Mouse (Mus musculus) kidney, embryonic 14.5 days (tissue): ENCODE measurements around the gene Camk2d. TPM values are rescaled to one million over a fixed set of nuclear protein-coding genes. Genes with fewer than 3 reads are reported as not detected.
A peak's percentile ranks its signal among the peaks of the same experiment; 100 is the strongest.

Experiments used
- ATAC-seq: fragments of 200-750 bp; cut with Nextera tagmentation; 2 replicates; pipeline ENCODE4 v1.8.0; 2017; ENCODE audit warnings: moderate number of reproducible peaks, mild to moderate bottlenecking, moderate TSS enrichment, moderate library complexity; ENCODE audit not compliant: low FRiP score, low TSS enrichment
- H3K27ac ChIP-seq: fragments of 300-500 bp; sonication (generic); 2 replicates; pipeline ENCODE4 v1.5.1; 2014; ENCODE audit warnings: low read depth, mild to moderate bottlenecking, low read length, moderate library complexity, mixed read lengths
- H3K27me3 ChIP-seq: fragments of 300-500 bp; sonication (generic); 2 replicates; pipeline ENCODE4 v1.6.1; 2014; ENCODE audit warnings: mild to moderate bottlenecking, low read length; ENCODE audit not compliant: control insufficient read depth, insufficient read depth
- H3K36me3 ChIP-seq: fragments of 300-500 bp; sonication (generic); 2 replicates; pipeline ENCODE4 v1.6.1; 2014; ENCODE audit warnings: low read length, mixed read lengths; ENCODE audit not compliant: control insufficient read depth, insufficient read depth
- H3K4me1 ChIP-seq: fragments of 300-500 bp; sonication (generic); 2 replicates; pipeline ENCODE4 v1.6.1; 2014; ENCODE audit warnings: low read length, mixed read lengths; ENCODE audit not compliant: control insufficient read depth, insufficient read depth
- H3K4me2 ChIP-seq: fragments of 300-500 bp; sonication (generic); replicated peaks from 2 replicates; pipeline ENCODE4 v1.6.1; 2014; ENCODE audit warnings: low read depth, mild to moderate bottlenecking, low read length
- H3K4me3 ChIP-seq: fragments of 300-500 bp; sonication (generic); 2 replicates; pipeline ENCODE4 v1.5.1; 2014; ENCODE audit warnings: mild to moderate bottlenecking, low read length
- H3K9ac ChIP-seq: fragments of 300-500 bp; sonication (generic); 2 replicates; pipeline ENCODE4 v1.6.1; 2014; ENCODE audit warnings: low read depth, mild to moderate bottlenecking, low read length, moderate library complexity
- H3K9me3 ChIP-seq: fragments of 300-500 bp; sonication (generic); 2 replicates; pipeline ENCODE4 v1.6.1; 2016; ENCODE audit warnings: low read length; ENCODE audit not compliant: control insufficient read depth
- WGBS: fragments of 180-500 bp; shearing (Covaris S2); extraction: QIAGEN DNeasy Blood & Tissue Kit; methylation state at CpG from one replicate; pipeline ENCODE4 v1.1.7; 2014; 5-methylcytosine and 5-hydroxymethylcytosine counted together
- polyA plus RNA-seq: library from polyadenylated mRNA; unstranded; fragments of >200 nt; fragmentation: Nextera tagmentation; extraction: Ambion mirVana; gene quantifications from 2 replicates; pipeline ENCODE4 v1.2.1, GENCODE M21; 2014

Camk2d gene
- polyA plus RNA-seq, result 20.3 and 29.4 TPM in 2 replicates

- peak; percentile 92 for ATAC-seq
- no peaks in the 10 kb centered on the region for H3K36me3 ChIP-seq
- H3K4me2 ChIP-seq, result peak within 1 kb of the TSS; percentile 89
- peak within 1 kb of the TSS; percentile 96 for H3K27ac ChIP-seq
- no peaks in the 10 kb centered on the region for H3K27me3 ChIP-seq
- peak within 1 kb of the TSS; percentile 82 for H3K4me3 ChIP-seq
- H3K4me1 ChIP-seq, result no peaks in the 10 kb centered on the region
- peak within 1 kb of the TSS; percentile 84 for H3K9ac ChIP-seq
- H3K9me3 ChIP-seq, result no peaks in the 10 kb centered on the region
- 2% methylated on average over 16 of the region's 16 CpGs for WGBS
Measured at GRCm38 (mm10) chr3:126596086-126596485, at the start of gene Camk2d. Camk2d (plus strand) TSS chr3:126596302.

DNA sequence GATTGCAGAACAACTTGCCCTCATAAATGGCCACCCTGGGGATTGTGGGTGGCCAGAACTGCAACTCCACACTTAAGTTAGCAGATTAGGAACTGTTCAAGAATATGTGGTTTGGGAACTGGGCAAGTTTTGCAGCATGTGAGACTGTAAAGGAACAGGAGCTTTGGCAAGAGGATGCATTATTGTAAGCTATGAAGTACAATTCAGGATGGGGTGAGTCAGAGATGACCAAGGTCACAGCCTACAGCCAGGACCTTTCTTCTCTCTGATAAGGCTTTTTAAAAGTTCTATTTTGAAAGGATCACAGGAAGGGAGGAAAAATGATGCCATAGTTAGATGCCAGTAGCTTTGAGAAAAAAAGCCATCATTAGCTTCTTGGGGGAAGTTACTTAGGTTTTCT lies 48.2 kb upstream of the Camk2d start:
- H3K4me2 ChIP-seq, result no peak overlapping the region
- no peaks in the 10 kb centered on the region for H3K9me3 ChIP-seq
- H3K36me3 ChIP-seq, result no peaks in the 10 kb centered on the region
- H3K4me3 ChIP-seq, result no peak overlapping the region
- no peak overlapping the region for H3K9ac ChIP-seq
- H3K4me1 ChIP-seq, result no peaks in the 10 kb centered on the region
- ATAC-seq, result no peak
- no peaks in the 10 kb centered on the region for H3K27me3 ChIP-seq
- H3K27ac ChIP-seq, result no peak overlapping the region

DNA sequence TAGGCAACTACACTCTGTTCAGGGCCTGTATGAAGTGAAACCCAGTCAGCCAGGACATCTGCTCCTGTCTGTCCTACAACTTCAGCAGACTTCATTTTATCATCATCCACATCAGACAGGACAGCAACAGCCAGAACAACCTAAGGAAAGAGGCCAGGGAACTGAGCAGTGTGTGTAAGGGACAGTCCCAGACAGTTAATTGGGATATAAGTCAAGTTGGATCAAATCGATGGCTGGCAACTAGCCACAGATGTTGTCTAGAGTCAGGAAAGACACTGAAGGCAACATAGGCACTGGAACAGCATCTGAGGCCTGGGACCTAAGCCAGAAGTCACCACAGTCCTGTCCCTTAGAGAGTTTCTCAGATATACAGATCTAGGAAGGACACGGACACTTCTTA lies 32.5 kb upstream of the Camk2d start:
- Histone ChIP-seq H3K4me1 (no peaks in the 10 kb centered on the region), H3K4me2 (no peak overlapping the region), H3K27ac (no peak overlapping the region), H3K9ac (no peak overlapping the region), H3K9me3 (no peaks in the 10 kb centered on the region), H3K4me3 (no peak overlapping the region), H3K36me3 (no peaks in the 10 kb centered on the region), H3K27me3 (no peaks in the 10 kb centered on the region)
- 69% methylated on average over 2 of the region's 2 CpGs for WGBS
- ATAC-seq, result no peak

GRCm38 (mm10) chr3:126570628-126571027 lies 25.5 kb upstream of the Camk2d start:
- H3K36me3 ChIP-seq, result no peaks in the 10 kb centered on the region
- H3K9ac ChIP-seq, result no peak overlapping the region
- H3K27me3 ChIP-seq, result no peaks in the 10 kb centered on the region
- no peak overlapping the region for H3K4me2 ChIP-seq
- ATAC-seq, result no peak
- H3K27ac ChIP-seq, result no peak overlapping the region
- H3K9me3 ChIP-seq, result no peaks in the 10 kb centered on the region
- no peak overlapping the region for H3K4me3 ChIP-seq
- H3K4me1 ChIP-seq, result no peaks in the 10 kb centered on the region
- WGBS, result 97% methylated on average over 1 of the region's 1 CpGs

DNA sequence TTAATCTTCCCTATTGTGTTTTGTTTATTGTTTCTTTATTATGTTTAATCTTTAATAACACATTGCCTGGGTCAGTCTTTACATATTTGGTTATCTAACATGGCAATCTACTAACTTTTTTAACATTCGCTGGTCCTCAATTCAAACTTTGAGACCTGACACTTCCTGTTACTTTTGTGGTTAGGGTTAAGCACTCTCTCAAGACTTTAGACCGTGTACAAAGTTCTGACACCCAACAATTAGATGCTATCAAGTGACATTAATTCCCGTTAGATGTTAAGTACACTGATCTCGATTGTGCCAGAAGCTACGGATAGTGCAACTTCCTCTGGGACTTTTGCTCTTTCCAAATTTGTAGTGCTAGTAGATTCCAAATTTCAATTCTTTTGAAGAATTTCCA lies 23.2 kb upstream of the Camk2d start:
- 75% methylated on average over 5 of the region's 5 CpGs for WGBS
- ATAC-seq, result no peak

GRCm38 (mm10) chr3:126575927-126576326 lies 20.2 kb upstream of the Camk2d start:
- Histone ChIP-seq H3K9ac (no peak overlapping the region), H3K36me3 (no peaks in the 10 kb centered on the region), H3K4me1 (no peaks in the 10 kb centered on the region), H3K27me3 (no peaks in the 10 kb centered on the region), H3K4me2 (no peak overlapping the region), H3K9me3 (no peaks in the 10 kb centered on the region), H3K4me3 (no peak overlapping the region), H3K27ac (no peak overlapping the region)
- ATAC-seq, result no peak
- 68% methylated on average over 2 of the region's 2 CpGs for WGBS

More for the DNA sequence above, 23.2 kb upstream of the Camk2d start:
- H3K4me2 ChIP-seq, result no peak overlapping the region
- H3K4me1 ChIP-seq, result no peaks in the 10 kb centered on the region
- no peak overlapping the region for H3K4me3 ChIP-seq
- no peak overlapping the region for H3K9ac ChIP-seq
- H3K27me3 ChIP-seq, result no peaks in the 10 kb centered on the region
- no peak overlapping the region for H3K27ac ChIP-seq
- H3K36me3 ChIP-seq, result no peaks in the 10 kb centered on the region
- H3K9me3 ChIP-seq, result no peaks in the 10 kb centered on the region

GRCm38 (mm10) chr3:126586134-126586533 lies 10.0 kb upstream of the Camk2d start:
- no peak overlapping the region for H3K27ac ChIP-seq
- H3K27me3 ChIP-seq, result no peaks in the 10 kb centered on the region
- no peak overlapping the region for H3K9ac ChIP-seq
- no peak for ATAC-seq
- no peaks in the 10 kb centered on the region for H3K36me3 ChIP-seq
- H3K4me3 ChIP-seq, result no peak overlapping the region
- H3K4me2 ChIP-seq, result no peak overlapping the region
- no peaks in the 10 kb centered on the region for H3K9me3 ChIP-seq
- H3K4me1 ChIP-seq, result no peaks in the 10 kb centered on the region
- WGBS, result 89% methylated on average over 3 of the region's 3 CpGs

- Histone ChIP-seq H3K27me3 (no peaks in the 10 kb centered on the region), H3K4me3 (no peak overlapping the region), H3K36me3 (no peaks in the 10 kb centered on the region), H3K27ac (no peak overlapping the region), H3K9me3 (no peaks in the 10 kb centered on the region), H3K4me1 (no peaks in the 10 kb centered on the region), H3K4me2 (no peak overlapping the region), H3K9ac (no peak overlapping the region)
- WGBS, result 74% methylated on average over 3 of the region's 3 CpGs
- ATAC-seq, result no peak
Measured at GRCm38 (mm10) chr3:126587477-126587876, 8.6 kb upstream of the Camk2d start.

- no peak overlapping the region for H3K27ac ChIP-seq
- no peak overlapping the region for H3K9ac ChIP-seq
- 95% methylated on average over 7 of the region's 7 CpGs for WGBS
- no peak overlapping the region for H3K4me2 ChIP-seq
- H3K36me3 ChIP-seq, result no peaks in the 10 kb centered on the region
- H3K9me3 ChIP-seq, result no peaks in the 10 kb centered on the region
- no peak for ATAC-seq
- H3K4me1 ChIP-seq, result no peaks in the 10 kb centered on the region
- H3K4me3 ChIP-seq, result no peak overlapping the region
- H3K27me3 ChIP-seq, result no peaks in the 10 kb centered on the region
Measured at GRCm38 (mm10) chr3:126589556-126589955, 6.5 kb upstream of the Camk2d start.
